Mouse (Mus musculus) ES-Bruce4 (cell line): Measurements from ENCODE around the gene Intu.

ENCODE experiments used
- CTCF ChIP-seq: IDR thresholded peaks from one replicate; pipeline ENCODE4 v1.8.1; 2011; ENCODE audit warnings: low read depth, low read length
- POLR2A ChIP-seq: IDR thresholded peaks from one replicate; pipeline ENCODE4 v1.8.1; 2011; ENCODE audit warnings: low read length; ENCODE audit not compliant: insufficient read depth

GRCm38 (mm10) chr3:40669395-40669794 lies 138.3 kb downstream of the Intu start:
- TF ChIP-seq CTCF (no peak), POLR2A (no peak)
